Mouse (Mus musculus): ENCODE results near the gene Ftcd.
A peak's percentile ranks its signal among the peaks of the same experiment; 100 is the strongest.

The Ftcd gene

DNA sequence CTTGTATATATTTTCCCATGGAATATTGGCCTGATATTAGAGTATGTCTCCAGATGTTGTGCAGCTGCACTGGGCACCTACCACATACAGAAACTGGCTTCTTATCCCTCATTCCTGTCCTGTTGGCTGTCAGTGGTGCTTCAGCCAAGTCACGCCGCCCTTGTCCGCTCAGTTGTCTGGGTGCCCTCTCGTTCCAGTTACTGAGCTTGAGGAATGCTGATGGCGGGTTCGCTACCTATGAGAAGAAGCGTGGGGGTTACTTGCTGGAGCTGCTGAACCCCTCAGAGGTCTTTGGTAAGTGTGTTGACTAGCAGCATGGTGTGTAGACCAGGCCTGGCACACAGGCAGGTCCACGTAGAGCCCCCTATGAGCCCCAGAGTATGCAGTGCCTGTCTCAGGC, 28.9 kb upstream of the Ftcd start:
- peaks cover 23% of the 10 kb centered on the region for H3K4me1 ChIP-seq (replicated peaks; ENCODE audit: low read depth, low read length)
- H3K4me3 ChIP-seq (replicated peaks; ENCODE audit: low read length) = no peak overlapping the region
- no peaks in the 10 kb centered on the region for H3K9me3 ChIP-seq (ENCODE audit: low read length)
- H3K36me3 ChIP-seq (ENCODE audit: insufficient read depth, low read length) = peaks cover 100% of the 10 kb centered on the region
- H3K27me3 ChIP-seq (ENCODE audit: insufficient read depth, low read length) = no peaks in the 10 kb centered on the region
- TF ChIP-seq POU5F1 (IDR thresholded peaks at IDR 0.05; ENCODE audit: borderline replicate concordance, low read length) (no peak), CTCF (conservative IDR thresholded peaks at IDR 0.05; ENCODE audit: low read length) (no peak), NANOG (IDR thresholded peaks at IDR 0.05; ENCODE audit: borderline replicate concordance, low read length) (no peak)

DNA sequence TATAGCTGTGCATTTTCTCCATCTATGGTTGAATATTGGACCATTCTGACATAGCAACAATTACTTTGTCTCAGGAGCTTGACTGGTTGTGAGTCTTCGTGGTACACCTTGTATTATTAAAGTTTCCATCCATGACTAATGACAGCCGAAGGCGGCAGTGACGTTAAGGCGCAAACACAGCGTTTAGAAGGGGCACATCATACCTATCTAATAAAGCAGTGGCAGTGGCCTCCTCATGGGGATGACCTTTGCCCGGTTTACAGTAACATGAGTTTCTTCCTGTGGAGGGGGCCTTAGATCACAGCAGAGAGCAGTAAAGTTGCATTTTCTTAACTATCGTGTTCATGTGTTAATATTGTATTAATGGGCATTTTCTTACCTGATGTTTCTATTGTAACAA, 27.2 kb upstream of the Ftcd start:
- TF ChIP-seq POU5F1 (IDR thresholded peaks at IDR 0.05; ENCODE audit: borderline replicate concordance, low read length) (no peak), CTCF (conservative IDR thresholded peaks at IDR 0.05; ENCODE audit: low read length) (no peak), NANOG (IDR thresholded peaks at IDR 0.05; ENCODE audit: borderline replicate concordance, low read length) (no peak)
- H3K4me1 ChIP-seq (replicated peaks; ENCODE audit: low read depth, low read length) = peaks cover 29% of the 10 kb centered on the region

DNA sequence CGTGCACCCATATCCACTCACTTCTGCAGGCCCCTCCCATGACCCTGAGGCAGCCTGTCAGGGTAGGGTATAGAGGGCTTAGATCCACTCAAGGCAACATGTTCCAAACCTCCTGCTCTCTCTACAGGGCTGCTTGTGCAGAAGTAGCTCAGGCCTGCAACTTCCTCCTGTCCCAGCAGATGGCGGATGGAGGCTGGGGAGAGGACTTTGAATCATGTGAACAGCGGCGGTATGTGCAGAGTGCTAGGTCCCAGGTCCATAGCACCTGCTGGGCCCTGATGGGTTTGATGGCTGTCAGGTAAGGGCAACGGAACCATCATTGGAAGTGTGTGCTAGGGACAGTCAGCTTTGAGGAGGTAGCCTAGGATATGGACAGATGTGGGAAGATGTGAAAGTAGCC, 25.0 kb upstream of the Ftcd start:
- Histone ChIP-seq H3K4me3 (replicated peaks; ENCODE audit: low read length) (no peak overlapping the region), H3K36me3 (ENCODE audit: insufficient read depth, low read length) (peaks cover 100% of the 10 kb centered on the region), H3K4me1 (replicated peaks; ENCODE audit: low read depth, low read length) (peaks cover 29% of the 10 kb centered on the region), H3K9me3 (ENCODE audit: low read length) (no peaks in the 10 kb centered on the region), H3K27me3 (ENCODE audit: insufficient read depth, low read length) (no peaks in the 10 kb centered on the region)
- TF ChIP-seq POU5F1 (IDR thresholded peaks at IDR 0.05; ENCODE audit: borderline replicate concordance, low read length) (no peak), CTCF (conservative IDR thresholded peaks at IDR 0.05; ENCODE audit: low read length) (peak; percentile 21)

More for the DNA sequence above, 27.2 kb upstream of the Ftcd start:
- Histone ChIP-seq H3K9me3 (ENCODE audit: low read length) (no peaks in the 10 kb centered on the region), H3K27me3 (ENCODE audit: insufficient read depth, low read length) (no peaks in the 10 kb centered on the region), H3K36me3 (ENCODE audit: insufficient read depth, low read length) (peaks cover 100% of the 10 kb centered on the region), H3K4me3 (replicated peaks; ENCODE audit: low read length) (no peak overlapping the region)

DNA sequence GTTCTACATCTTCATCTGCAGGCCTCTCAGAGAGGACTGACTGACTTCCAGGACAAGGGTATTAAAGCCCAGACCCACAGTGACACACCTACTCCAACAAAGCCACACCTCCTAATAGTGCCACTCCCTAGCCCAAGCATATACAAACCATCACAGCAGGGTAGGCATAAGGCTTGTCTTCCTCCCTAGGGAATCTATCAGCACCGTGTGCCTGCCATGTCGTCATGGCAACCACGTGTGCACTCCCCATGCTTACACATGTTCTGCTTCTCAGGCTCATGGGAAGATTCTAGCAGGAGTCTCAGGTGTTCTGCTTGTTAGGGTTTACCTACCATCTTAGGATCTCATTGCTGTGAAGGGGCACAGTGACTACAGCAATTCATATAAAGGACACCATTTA, 23.9 kb upstream of the Ftcd start:
- Histone ChIP-seq H3K4me3 (replicated peaks; ENCODE audit: low read length) (no peak overlapping the region), H3K36me3 (ENCODE audit: insufficient read depth, low read length) (peaks cover 99% of the 10 kb centered on the region), H3K27me3 (ENCODE audit: insufficient read depth, low read length) (no peaks in the 10 kb centered on the region), H3K4me1 (replicated peaks; ENCODE audit: low read depth, low read length) (peaks cover 29% of the 10 kb centered on the region), H3K9me3 (ENCODE audit: low read length) (no peaks in the 10 kb centered on the region)
- no peak for TF ChIP-seq POU5F1 (IDR thresholded peaks at IDR 0.05; ENCODE audit: borderline replicate concordance, low read length)
- no peak for TF ChIP-seq NANOG (IDR thresholded peaks at IDR 0.05; ENCODE audit: borderline replicate concordance, low read length)
- no peak for TF ChIP-seq CTCF (conservative IDR thresholded peaks at IDR 0.05; ENCODE audit: low read length)

DNA sequence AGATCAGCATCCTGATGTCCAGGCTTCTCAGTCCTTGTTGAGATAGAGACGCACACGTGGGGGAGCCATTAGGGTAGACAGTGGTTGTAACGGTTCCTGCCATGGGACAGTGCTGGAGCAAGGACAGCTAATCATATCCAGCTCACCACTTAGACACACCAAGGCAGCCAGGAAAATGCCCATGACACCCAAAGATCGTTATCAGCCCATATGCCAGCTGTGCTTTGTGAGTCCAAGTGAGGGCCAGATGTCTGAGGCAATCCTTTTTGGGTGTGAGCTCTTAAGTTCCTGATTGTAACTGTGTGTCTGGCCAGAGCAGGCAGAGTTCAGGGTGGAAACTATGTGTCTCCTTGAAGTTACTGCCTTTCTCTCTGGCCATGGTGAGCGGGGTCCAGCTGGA, 21.4 kb upstream of the Ftcd start:
- Histone ChIP-seq H3K27me3 (ENCODE audit: insufficient read depth, low read length) (no peaks in the 10 kb centered on the region), H3K4me1 (replicated peaks; ENCODE audit: low read depth, low read length) (peaks cover 25% of the 10 kb centered on the region), H3K9me3 (ENCODE audit: low read length) (no peaks in the 10 kb centered on the region), H3K36me3 (ENCODE audit: insufficient read depth, low read length) (peaks cover 76% of the 10 kb centered on the region), H3K4me3 (replicated peaks; ENCODE audit: low read length) (no peak overlapping the region)
- TF ChIP-seq POU5F1 (IDR thresholded peaks at IDR 0.05; ENCODE audit: borderline replicate concordance, low read length) (no peak), NANOG (IDR thresholded peaks at IDR 0.05; ENCODE audit: borderline replicate concordance, low read length) (no peak), CTCF (conservative IDR thresholded peaks at IDR 0.05; ENCODE audit: low read length) (no peak)

DNA sequence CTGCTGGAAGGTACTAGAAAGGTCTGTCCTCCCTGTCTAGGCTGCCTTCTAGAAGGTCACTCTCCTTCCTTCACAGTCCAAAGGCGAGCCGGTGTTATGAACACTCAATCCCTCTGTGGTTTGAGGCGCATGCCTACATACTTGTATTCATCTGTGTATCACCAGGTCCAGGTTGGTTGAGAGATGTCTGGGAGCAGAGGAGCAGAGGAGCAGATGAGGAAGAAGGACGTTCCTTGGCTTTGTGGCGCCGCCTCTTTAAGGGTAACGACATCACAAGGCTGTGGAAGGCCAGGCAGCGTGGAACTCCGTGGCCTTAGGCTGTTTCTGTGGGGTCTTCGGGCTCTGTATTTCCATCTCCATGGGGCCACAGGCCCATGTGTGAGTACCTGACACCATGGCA, 13.5 kb upstream of the Ftcd start, which contains the start of gene Spatc1l:
Spatc1l (plus strand) TSS at position 301 of the 400 bp plus-strand sequence.
- Histone ChIP-seq H3K4me1 (replicated peaks; ENCODE audit: low read depth, low read length) (peaks cover 7% of the 10 kb centered on the region), H3K36me3 (ENCODE audit: insufficient read depth, low read length) (no peaks in the 10 kb centered on the region), H3K9me3 (ENCODE audit: low read length) (peaks cover 10% of the 10 kb centered on the region), H3K27me3 (ENCODE audit: insufficient read depth, low read length) (no peaks in the 10 kb centered on the region), H3K4me3 (replicated peaks; ENCODE audit: low read length) (no peak within 1 kb of the TSS)
- no peak for TF ChIP-seq POU5F1 (IDR thresholded peaks at IDR 0.05; ENCODE audit: borderline replicate concordance, low read length)
- TF ChIP-seq CTCF (conservative IDR thresholded peaks at IDR 0.05; ENCODE audit: low read length) = no peak
- TF ChIP-seq NANOG (IDR thresholded peaks at IDR 0.05; ENCODE audit: borderline replicate concordance, low read length) = no peak

DNA sequence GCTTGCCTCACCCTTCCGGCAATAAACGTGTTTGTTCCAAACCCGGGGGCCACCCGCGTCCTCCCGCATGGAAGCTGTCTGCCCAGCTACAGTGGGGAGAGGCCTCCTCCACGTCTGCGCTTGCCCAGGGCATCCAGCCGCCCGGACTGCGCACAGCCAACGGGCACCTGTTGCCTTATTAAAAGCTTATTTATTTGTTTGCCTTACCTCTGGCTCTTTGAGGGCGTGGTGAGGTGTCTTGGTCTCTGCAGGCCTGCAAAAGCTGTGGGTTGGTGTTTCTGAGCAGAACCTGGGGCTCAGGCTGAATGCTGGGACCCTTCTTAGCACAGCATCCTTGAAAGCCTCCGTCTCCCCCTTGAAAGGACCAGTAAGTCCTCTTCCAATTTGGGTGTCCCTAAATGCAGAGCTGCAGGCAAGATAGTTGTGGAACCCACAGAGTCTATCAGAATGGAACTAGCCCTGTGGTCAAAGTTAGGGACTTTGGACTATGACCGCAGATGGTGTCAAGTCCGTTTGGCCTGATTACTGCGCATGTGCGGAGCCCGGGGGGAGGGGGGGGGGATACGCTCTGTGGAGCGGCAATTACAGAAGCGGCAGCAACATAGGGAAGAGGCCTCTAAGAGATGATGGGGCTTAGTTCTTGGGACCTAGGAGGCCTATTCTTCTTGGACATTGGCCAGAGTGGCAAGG, 5.3 kb upstream of the Ftcd start:
- no peak for TF ChIP-seq NANOG (IDR thresholded peaks at IDR 0.05; ENCODE audit: borderline replicate concordance, low read length)
- TF ChIP-seq POU5F1 (IDR thresholded peaks at IDR 0.05; ENCODE audit: borderline replicate concordance, low read length) = no peak
- no peak for TF ChIP-seq CTCF (conservative IDR thresholded peaks at IDR 0.05; ENCODE audit: low read length)
- no peaks in the 10 kb centered on the region for H3K36me3 ChIP-seq (ENCODE audit: insufficient read depth, low read length)
- H3K4me3 ChIP-seq (replicated peaks; ENCODE audit: low read length) = peak overlapping the region; percentile 63
- no peaks in the 10 kb centered on the region for H3K9me3 ChIP-seq (ENCODE audit: low read length)
- peaks cover 39% of the 10 kb centered on the region for H3K27me3 ChIP-seq (ENCODE audit: insufficient read depth, low read length)
- H3K4me1 ChIP-seq (replicated peaks; ENCODE audit: low read depth, low read length) = peaks cover 23% of the 10 kb centered on the region

DNA sequence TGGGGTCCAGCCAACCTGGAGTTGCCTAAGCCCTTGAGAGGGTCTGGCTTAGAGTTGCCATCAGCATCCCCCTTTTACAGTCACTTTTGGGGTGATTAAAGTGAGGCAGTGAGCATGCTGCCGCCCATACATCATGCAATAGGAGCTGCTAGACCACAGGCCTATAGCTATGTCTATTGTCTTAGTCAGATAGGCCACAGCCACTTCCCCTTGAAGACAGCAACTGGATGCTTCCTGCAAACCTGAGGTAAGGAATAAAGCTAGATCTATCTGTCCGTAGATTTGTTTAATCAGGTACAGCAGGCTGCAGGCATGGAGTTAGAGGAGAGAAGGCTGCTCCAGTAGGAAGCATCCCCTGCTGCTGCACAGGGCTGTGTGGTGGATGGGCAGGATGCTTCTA, 4.4 kb upstream of the Ftcd start:
- Histone ChIP-seq H3K4me3 (replicated peaks; ENCODE audit: low read length) (peak overlapping the region; percentile 63; the same call in 1 of the 2 replicates), H3K36me3 (ENCODE audit: insufficient read depth, low read length) (no peaks in the 10 kb centered on the region), H3K4me1 (replicated peaks; ENCODE audit: low read depth, low read length) (peaks cover 23% of the 10 kb centered on the region), H3K27me3 (ENCODE audit: insufficient read depth, low read length) (peaks cover 39% of the 10 kb centered on the region), H3K9me3 (ENCODE audit: low read length) (no peaks in the 10 kb centered on the region)
- TF ChIP-seq NANOG (IDR thresholded peaks at IDR 0.05; ENCODE audit: borderline replicate concordance, low read length) = no peak
- no peak for TF ChIP-seq CTCF (conservative IDR thresholded peaks at IDR 0.05; ENCODE audit: low read length)
- no peak for TF ChIP-seq POU5F1 (IDR thresholded peaks at IDR 0.05; ENCODE audit: borderline replicate concordance, low read length)

DNA sequence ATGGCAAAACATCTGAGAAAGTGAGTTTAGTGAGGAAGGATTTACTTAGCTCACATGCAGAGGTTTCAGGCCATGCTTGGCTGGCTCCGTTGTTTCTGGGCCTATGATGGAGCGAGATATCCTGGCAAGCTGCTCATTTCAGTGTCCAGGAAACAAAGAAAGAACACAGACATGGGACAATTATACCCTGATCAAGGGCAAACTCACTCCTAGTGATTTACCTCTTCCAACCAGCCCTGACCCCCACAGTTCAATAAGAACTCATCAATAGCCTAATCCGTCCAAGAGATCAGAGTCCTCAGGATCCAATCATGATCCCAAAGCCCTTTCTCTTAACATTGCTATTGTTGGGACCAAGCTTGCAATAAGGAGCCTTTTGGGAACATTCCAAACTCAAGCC, 3.3 kb upstream of the Ftcd start:
- H3K36me3 ChIP-seq (ENCODE audit: insufficient read depth, low read length) = no peaks in the 10 kb centered on the region
- no peak overlapping the region for H3K4me3 ChIP-seq (replicated peaks; ENCODE audit: low read length)
- TF ChIP-seq NANOG (IDR thresholded peaks at IDR 0.05; ENCODE audit: borderline replicate concordance, low read length) (no peak), POU5F1 (IDR thresholded peaks at IDR 0.05; ENCODE audit: borderline replicate concordance, low read length) (no peak), CTCF (conservative IDR thresholded peaks at IDR 0.05; ENCODE audit: low read length) (no peak)
- no peaks in the 10 kb centered on the region for H3K9me3 ChIP-seq (ENCODE audit: low read length)
- H3K4me1 ChIP-seq (replicated peaks; ENCODE audit: low read depth, low read length) = peaks cover 28% of the 10 kb centered on the region
- peaks cover 39% of the 10 kb centered on the region for H3K27me3 ChIP-seq (ENCODE audit: insufficient read depth, low read length)
